Mouse (Mus musculus) kidney, adult 18-20 months (tissue): Measurements from ENCODE around the gene Lsmem1.

Source experiments
- DNase-seq: peaks from one replicate; pipeline ENCODE4 v3.0.0; 2021

Gene Lsmem1

DNA sequence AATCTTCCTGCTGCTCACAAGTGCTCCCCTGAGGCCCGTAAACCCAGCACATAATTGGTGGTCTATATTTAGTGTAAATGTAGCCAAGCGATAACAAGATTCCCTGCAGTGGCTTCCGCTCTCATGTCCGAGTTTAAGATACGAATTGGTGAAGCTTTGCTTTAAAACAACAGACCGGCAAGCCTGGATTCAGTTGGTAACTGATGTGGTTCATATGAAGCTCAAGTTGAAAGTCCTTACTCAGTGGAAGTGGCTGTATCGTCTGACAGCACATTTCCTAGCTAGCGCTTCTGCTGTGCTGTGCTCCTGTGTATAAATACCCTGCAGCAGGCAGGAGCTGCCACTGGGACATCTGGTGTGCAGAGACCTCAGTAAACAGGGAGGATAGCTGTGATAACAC is at the start of gene Lsmem1:
Gene Lsmem1, minus strand, starts transcription at position 189 of the 400 bp plus-strand sequence.
- DNase-seq, result no peak

DNA sequence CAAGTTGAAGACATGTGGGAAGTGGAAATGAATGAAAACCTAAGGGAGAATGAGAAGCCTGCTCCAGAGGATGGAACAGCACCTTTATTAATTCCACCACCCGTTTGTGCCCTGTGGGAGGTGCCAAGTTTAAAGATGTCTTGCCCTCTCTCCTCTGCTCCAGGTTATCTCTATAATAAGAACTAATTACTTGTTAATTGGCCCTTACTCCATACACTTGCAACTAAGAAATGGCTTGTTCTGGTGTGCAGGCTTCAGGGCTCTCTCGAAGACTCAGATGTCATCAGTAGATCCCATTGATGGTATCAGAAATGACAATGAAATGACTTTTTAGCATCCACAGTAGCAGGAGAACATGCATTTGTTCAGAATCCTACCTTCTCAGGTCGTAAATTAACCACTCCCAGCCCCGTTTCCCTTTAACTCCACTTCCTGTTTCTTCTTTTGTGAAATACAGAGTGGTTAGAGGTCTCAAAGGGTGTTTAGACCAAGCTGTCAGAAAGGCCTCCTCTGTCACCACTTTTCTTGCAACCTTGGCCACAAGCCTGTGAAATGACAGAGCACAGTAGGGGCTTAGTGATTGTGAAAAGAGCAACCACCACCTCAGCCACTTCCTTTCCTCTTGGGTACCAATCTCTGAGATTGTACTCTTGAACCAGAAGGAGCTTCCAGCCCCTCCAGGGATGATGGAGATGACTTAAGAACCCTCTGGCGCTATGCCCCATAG is 49.3 kb upstream of the Lsmem1 start, which contains the start of gene Ifrd1:
Gene Ifrd1, minus strand, starts transcription at position 51 of the 727 bp plus-strand sequence.
- DNase-seq, result no peak

DNA sequence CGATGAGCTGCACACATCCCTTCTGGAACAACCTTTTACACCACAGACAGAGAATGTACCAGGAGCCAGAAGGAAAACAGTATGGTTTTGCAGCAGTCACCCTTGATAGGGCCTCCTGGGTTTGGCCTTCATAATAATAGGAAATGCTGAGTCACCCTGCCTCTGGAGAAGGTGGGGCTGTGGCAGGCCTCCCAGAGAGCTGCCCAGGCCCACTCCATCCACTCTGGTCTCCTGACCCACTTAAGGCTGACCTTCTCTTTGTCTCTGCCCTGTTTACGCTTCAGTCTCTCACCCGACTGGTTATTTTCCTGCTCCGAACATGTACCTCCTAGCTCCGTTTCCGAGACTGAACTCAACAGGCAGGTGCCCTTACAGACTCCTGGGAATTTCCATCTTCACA is 48.7 kb upstream of the Lsmem1 start:
- DNase-seq, result peak; percentile 14

DNA sequence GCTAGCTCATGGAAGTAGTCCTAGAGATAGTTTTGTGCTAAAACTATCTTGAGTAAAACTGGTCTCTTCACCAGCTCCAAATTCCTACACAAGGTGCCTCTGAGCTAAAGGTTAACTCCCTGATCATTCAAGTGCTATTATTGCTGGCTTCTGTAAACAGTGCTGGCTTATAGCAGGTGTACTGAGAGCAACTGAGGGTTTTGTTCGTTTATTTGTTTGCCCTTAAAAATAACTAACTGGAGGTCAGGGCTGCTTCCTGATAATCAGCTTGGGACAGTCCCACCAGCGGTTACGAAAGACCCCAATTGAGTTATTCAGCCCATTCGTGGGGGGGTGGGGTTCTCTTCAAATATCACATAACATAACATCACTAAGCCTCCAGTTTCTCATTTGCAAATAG is 48.1 kb upstream of the Lsmem1 start:
- DNase-seq, result no peak

DNA sequence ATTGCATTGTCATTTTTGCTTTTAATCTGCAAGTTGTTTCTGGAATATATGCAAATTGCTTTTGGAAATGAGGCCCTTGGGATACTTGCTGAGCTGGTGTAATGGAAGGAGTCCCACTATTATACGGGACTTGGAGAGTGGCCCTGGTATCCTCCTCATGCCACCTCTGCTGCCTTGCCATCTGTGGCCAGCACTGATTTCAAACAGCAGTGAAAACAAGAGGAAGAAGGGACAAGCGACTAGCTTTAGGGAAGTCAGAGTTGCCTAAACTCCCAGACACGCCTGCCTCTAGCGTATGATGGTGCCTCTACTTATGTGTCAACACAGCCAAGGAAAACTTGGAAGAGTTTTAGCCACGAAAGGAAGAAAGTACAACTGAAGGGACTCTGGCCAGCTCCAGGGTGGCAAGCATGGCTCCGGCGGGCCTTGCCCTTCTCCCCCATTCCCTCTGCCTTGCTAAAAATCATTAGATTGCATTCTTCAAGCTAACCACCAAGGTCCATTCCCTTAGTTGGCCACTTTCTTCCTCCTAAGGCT is 46.2 kb upstream of the Lsmem1 start:
- DNase-seq, result no peak

DNA sequence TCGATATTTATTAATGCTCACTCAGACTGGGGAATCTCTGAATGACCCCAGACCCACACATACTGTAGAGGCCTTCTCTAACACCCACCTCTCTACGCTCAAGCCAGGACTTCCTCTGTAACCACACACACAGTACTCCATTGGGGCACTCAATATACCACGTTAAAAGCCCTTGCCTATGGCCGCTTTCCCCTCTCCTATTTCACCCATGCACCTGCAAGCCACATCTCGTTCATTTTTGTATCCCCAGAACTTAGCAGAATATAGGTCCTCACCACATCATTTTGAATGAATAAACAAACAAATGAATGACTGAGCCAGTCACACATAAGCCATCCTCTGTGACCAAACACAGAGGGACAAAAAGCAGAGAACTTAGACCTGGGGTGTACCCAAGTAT is 45.6 kb upstream of the Lsmem1 start:
- DNase-seq, result no peak

DNA sequence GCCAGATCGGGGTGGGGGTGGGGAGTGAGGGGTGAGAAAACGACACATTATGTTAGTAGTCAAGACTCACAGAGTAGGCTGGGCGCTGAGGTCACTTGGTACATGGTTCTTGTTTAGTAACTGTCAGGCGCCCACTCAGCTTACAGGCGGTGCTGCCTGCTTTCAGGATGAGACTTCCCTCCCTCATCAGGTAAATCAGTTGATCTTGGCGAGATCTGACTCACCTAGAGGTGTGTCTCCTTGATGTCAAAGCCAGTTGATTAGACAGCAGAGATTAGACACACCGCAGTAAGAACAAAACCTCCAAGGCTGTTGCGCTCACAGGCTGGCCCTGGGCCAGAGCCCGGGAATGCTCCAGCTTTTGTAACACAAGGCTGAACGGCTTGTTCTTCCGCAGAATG is 44.5 kb upstream of the Lsmem1 start:
- peak; percentile 33 for DNase-seq

DNA sequence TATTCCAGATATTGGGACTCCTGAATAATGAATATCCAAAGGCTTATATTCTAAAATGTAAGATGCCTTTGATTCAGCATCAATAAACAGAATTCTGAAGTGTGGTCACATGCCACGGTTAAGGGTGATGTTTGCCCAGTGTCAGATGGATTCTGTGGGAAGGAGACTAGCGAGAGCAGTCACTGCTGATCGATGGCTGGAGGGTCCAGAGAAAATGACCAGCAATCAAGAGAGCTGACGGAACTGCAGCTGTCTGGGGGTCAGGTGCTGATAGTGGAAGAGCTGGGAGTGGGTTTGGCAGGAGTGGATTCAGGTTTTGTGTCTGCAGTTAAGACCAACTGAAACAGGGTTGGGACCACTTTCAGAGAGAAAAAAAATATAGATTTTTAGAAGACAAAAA is 44.0 kb upstream of the Lsmem1 start:
- no peak for DNase-seq

DNA sequence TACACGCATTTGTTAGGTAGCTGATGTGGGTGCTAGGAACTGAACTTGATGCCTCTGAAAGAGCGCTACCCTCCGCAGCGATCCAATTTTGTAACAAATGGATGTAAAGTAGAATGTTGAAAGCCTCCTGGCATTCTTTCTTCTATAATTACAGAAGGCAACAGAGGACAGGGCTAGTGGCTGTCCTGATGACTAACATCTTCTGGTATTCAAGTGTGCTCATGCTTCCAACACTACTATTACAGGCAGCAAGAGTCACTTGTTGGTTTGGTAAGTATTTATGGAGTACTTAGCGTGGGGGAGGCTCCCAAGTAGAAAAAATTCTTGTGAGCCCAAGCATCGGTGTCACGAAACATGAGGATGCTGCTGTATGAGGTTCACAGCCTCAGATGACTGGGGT is 39.9 kb upstream of the Lsmem1 start:
- DNase-seq, result no peak

DNA sequence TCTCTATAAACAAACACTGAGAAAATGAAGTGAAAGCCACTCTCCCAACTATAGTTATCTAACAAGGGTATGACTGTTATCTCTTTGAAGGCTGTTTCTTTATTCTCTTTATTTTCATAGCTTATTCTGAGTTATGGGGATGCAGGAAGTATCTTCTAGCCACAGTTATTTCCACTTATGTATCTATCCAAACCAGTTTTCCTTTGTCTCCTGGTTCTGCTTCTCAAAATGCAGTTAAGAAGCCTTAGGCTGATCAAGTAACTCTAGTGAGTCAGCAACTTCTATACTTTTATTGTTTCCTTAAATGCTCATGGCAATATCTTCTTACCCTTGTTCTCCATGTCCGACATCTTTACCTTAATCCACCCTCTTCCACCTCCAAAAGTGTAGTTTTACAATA is 32.9 kb upstream of the Lsmem1 start:
- DNase-seq, result no peak

DNA sequence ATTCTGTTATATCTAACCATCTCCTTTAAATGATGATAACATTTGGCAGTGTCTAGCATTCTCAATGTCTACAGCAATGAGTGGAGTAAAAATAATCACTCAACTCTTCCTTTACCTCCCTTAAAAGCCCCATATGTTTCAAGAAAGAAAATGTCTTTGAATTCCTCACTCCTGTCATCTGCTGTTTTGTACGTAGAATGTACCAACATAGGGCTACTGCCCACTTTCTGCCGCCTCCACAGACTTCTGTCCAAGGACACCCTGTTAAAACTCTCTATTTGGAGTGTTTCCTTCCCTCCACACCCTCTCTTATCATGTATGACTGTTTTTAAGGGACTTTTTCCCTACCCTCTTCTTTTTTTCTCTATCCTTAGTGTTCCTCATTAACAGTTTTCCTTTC is 32.3 kb upstream of the Lsmem1 start:
- no peak for DNase-seq

DNA sequence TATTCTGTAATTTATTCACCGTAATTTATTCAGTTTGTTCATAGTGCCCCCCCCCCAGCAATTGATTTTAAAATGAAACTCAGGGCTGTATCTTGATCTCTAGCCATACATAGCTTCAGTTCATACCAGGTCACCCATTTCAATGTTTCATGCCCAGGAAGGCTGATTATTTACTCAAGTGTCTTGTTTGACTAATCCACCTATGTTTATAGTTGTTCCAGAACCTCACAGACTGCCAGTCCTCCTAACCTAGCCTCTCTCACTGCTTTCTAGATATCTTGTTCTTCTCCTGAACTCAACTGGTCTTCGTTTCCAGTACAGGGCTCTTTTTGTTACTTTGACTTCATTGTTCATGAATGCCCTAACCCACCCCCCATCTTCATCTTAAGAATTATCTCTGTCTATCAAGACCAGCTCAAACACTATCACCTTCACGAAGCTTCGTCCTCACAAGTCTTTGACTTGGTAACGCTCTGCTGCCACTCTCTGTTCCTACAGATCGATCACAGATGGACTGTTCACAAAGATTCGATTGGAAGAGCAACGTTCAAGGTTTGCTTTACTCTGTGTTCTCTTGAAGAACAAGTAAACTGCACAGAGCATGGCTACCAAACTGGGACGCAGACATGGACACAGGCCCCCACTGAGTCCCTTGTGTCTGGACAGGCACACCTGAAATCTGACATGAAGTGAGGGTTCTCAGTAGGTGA is 25.0 kb upstream of the Lsmem1 start:
- no peak for DNase-seq

DNA sequence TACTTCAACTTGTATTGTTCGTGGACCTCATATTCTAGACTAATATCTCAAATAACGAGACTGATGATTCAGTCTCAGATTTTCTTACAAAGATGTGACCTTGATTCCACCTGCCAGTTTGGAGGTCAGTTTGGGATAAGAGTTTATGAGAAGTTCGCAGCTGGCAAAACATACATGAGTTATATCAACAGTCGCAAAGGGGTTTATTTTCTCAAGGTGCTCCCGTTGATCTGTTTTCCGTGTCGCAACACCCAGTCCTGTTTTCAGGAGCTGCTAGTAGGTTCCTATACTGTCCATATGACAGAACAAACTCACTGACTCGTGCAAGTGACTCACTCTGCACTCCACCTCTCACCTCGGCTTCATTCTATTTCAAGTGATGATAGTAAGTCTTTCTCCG is 24.4 kb upstream of the Lsmem1 start:
- no peak for DNase-seq

DNA sequence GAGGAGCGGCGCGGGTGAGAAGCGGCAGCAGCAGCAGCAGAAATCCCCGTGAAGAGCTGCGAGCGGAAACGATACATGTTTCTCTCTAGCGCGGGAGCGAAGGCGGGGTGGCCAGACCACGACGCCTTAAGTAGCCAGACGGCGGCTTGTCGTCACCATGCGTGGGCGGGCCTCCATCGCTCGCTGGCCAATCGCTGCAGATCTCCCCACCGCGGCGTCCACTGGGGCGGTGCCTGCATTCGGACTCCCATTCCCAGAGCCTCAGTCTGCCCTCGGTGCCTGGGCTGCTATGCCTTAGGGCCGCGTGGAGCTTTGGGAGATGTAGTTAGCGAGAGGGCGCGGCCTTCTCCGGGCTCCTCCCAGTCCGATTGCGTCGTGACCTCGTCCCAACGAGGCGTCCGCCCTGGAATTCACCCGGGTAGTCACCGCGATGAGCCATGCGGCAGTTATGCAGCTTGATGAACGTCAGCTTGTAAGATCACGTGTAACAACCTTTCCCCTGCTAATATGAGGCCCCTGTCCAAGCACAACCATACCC is 23.9 kb upstream of the Lsmem1 start:
- peak; percentile 98 for DNase-seq

DNA sequence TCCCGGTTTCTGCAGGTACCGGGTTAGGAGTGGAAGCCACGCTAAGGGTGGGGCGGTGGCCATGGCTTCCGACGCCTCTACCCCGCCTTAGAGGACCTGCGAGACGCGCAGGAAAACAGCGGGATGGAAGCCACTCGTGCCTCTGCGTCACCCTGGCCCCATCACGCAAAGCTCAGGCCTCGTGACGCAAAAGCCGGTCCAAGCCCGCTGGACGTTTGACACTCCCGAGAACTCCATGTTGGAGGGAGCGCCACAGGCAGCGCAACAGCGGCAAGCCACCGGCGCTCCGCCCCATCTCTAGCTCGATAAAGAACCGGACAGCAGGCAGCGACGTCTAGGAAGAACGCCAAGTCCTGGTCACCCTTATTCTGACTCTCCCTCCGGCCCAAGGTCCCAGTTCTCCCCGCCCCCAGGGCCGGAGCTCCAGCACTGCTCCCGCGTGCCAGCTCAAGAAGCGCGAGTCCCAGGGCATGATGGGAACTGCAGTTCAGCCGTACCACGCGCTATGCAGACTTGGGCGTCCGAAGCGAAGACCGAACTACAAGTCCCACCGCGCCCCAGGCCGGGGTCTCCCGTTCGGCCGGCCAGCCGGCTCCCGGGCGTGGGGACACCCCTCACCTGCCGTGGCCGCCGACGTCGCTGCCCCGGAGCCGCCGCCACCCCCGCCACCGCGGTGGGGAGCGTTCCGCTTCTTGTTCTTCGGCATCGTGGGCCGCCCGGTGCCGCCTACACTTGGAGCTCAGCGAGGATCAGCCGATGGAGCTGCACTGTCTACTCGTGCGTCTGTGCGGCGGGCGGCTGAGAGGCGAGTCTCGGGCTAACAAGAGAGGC is 23.2 kb upstream of the Lsmem1 start:
- DNase-seq, result peak; percentile 96

DNA sequence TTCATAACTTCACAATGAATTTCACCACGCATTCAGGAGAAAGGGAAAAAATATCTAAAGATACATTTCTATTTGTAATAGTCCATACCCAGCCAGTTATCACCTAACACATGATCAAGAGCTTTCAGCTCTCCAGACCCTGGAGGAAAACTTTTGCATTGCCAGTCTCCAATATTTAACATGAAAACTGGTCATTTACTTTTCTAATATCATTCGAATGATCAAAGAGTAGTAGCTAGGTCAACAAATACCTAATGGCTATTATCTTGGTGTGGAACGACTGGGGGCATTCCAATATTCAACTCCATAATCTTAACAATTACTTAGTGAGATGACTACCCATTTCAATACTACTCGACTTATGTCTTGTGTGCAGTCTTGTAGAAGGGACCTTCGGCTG is 22.3 kb upstream of the Lsmem1 start:
- no peak for DNase-seq

DNA sequence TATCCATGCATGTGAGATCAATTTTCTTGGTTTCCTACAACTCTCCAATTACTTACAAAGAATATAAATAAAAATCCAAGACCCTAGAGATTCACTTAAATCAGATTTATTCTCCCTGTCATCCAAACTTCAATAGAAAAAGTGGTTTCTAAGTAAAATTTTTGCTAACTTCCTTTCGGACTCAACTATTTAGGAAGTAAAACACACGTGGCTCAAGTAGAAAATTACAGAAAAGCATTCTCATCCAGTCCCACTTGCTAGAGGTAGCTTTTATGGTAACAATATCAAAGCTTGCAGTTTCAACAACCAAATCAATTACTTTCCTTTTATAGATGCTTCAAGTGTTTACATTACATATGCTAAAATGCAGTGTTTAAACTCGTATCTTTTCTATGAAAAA is 21.6 kb upstream of the Lsmem1 start:
- DNase-seq, result no peak

DNA sequence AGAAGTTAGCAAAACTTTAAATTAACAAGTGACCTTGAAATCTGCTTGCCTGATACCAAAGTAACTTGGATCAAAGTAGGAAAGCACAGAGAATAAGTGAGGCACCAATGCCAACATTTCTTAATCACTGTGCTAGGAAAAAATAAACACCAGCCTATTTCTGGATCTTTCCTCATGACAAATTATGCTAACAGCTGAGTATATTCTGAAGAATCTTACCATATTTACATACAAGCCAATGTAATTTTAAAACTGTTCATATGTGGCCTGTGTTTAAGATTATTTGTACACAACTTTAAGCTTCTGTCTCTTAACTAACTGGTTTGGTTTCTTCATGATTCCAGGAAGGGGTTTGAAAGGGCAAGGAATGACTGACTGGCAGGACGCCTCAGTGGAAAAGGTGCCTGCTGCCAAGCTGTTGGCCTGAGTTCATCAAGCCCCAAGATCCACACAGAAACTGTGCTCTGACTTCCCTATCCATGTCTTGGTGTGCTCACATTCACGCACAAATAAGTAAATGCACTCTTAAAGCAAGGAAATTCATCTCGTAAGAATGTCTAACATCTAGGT is 20.8 kb upstream of the Lsmem1 start:
- DNase-seq, result peak; percentile 69

DNA sequence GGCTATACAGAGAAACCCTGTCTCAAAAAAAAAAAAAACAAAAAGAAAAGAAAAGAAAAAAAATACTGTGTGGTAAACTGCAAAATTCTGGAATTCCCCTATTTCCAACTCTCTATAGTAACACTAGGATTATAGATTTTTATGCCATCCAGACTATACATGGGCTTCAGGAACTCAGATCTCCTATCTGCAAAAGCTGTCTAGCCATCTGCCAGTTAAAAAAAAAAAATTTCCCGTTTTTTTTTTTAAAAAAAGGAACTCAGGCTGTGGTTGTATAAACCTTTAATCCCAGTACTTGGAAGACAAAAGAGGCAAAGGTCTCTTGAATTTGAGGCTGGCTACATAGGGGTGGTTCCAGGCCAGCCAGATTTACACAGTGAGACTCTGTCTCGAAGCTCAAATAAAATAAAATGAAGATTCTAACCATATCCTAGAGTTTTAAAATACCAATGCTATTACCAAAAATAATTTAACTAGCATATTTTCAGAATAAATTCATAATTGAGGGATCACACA is 19.2 kb upstream of the Lsmem1 start:
- no peak for DNase-seq

DNA sequence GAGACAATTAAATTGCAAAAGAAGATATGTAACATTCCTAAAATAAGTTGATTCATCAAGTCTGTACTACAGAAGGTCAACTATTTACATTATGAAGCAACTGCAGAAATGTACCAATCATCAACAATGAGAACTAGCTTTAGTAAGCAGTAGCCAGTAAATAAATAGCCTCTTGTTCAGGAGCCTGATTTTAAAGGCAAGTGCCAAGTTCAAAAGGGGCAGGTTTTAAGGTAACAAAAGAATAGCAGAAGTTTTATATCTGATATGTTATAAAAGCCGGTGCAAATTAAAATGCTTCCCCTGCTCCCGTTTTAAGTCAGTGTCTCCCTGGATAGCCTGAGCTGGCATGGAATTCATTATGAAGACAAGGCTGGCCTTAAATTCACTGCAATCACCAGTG is 18.5 kb upstream of the Lsmem1 start:
- DNase-seq, result no peak

DNA sequence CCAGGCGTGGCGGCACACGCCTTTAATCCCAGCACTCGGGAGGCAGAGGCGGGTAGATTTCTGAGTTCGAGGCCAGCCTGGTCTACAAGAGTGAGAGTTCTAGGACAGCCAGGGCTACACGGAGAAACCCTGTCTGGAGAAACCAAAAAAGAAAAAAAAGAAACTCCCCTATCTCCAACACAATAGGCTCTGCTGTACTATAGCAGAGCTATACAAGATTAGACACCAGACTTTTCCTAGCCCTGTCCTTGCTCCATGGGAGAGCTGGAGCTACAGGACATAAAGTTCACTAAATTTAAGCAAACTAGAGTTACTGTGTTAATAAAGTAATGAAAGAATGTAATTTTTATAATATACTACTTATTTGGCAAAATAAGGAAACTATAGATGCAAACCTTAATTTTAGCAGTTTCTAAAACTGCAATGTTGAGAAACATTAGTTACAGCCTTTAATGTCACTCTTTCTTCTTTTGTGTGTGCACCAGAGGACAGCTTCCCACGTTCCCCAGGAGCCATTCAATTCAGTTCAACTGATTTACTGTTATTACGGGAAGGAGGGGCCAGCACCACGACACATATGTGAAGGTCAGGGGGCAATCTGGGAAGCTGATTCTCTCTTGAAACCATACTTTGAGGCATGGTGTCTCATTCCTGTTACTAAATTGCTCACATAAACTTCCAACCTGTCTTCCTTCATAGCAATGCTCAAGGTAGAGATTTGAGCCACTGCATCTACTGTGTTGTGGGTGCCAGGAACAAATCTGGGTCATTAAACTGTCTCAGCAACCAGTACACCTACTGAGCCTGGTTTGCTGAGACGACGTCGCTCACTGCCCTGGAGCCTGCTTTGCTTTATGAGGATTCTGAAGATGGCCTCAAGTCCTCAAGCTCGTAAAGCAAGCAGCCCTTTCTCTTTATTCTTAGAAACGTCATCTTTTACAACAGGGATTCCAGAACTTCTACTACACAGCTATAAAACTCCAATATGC is 15.9 kb upstream of the Lsmem1 start:
- DNase-seq, result no peak
